Mouse (Mus musculus) midbrain, embryonic 11.5 days (tissue): ENCODE results near the gene Olfr275. TPM values are rescaled to one million over a fixed set of nuclear protein-coding genes. Genes with fewer than 3 reads are reported as not detected.

Experiments
- ATAC-seq: fragments of 200-750 bp; cut with Nextera tagmentation; 2 replicates; pipeline ENCODE4 v1.8.0; 2017; ENCODE audit warnings: moderate TSS enrichment, moderate library complexity; ENCODE audit not compliant: low FRiP score
- DNase-seq: peaks from one replicate; pipeline ENCODE4 v3.0.0; 2015; ENCODE audit warnings: low spot score; ENCODE audit errors: missing footprints
- H3K27ac ChIP-seq: fragments of 300-500 bp; sonication (generic); 2 replicates; pipeline ENCODE4 v1.5.1; 2014; ENCODE audit warnings: low read depth, low read length
- H3K27me3 ChIP-seq: fragments of 300-500 bp; sonication (generic); 2 replicates; pipeline ENCODE4 v1.6.1; 2014; ENCODE audit warnings: mild to moderate bottlenecking, low read length, moderate library complexity, mixed read lengths; ENCODE audit not compliant: control insufficient read depth, insufficient read depth
- H3K36me3 ChIP-seq: fragments of 300-500 bp; sonication (generic); 2 replicates; pipeline ENCODE4 v1.6.1; 2014; ENCODE audit warnings: mild to moderate bottlenecking, low read length, moderate library complexity, mixed read lengths; ENCODE audit not compliant: control insufficient read depth, insufficient read depth
- H3K4me1 ChIP-seq: fragments of 300-500 bp; sonication (generic); 2 replicates; pipeline ENCODE4 v1.6.1; 2014; ENCODE audit warnings: low read length; ENCODE audit not compliant: control insufficient read depth, insufficient read depth
- H3K4me2 ChIP-seq: fragments of 300-500 bp; sonication (generic); 2 replicates; pipeline ENCODE4 v1.6.1; 2014; ENCODE audit warnings: mild to moderate bottlenecking, moderate library complexity
- H3K4me3 ChIP-seq: fragments of 300-500 bp; sonication (generic); 2 replicates; pipeline ENCODE4 v1.5.1; 2014; ENCODE audit warnings: low read depth, low read length
- H3K9ac ChIP-seq: fragments of 300-500 bp; sonication (generic); 2 replicates; pipeline ENCODE4 v1.6.1; 2014; ENCODE audit warnings: low read length
- H3K9me3 ChIP-seq: fragments of 300-500 bp; sonication (generic); 2 replicates; pipeline ENCODE4 v1.6.1; 2016; ENCODE audit warnings: low read length; ENCODE audit not compliant: control insufficient read depth
- WGBS: fragments of 180-500 bp; shearing (Covaris S2); extraction: QIAGEN DNeasy Blood & Tissue Kit; methylation state at CpG from one replicate; pipeline ENCODE4 v1.1.7; 2014; 5-methylcytosine and 5-hydroxymethylcytosine counted together
- polyA plus RNA-seq: library from polyadenylated mRNA; unstranded; fragments of >200 nt; fragmentation: Nextera tagmentation; extraction: Ambion mirVana; gene quantifications from 2 replicates; pipeline ENCODE4 v1.2.1, GENCODE M21; 2014

Olfr275 gene
- polyA plus RNA-seq, 1 experiment from 2014 or later, result not detected

- Histone ChIP-seq H3K27me3 (no peaks in the 10 kb centered on the region), H3K27ac (no peak within 1 kb of the TSS), H3K4me1 (no peaks in the 10 kb centered on the region), H3K4me2 (no peak within 1 kb of the TSS), H3K9ac (no peak within 1 kb of the TSS), H3K36me3 (no peaks in the 10 kb centered on the region), H3K4me3 (no peak within 1 kb of the TSS), H3K9me3 (no peaks in the 10 kb centered on the region)
- DNase-seq (no peak), ATAC-seq (no peak)
- 90% methylated on average over 1 of the region's 1 CpGs for WGBS
Observed at GRCm38 (mm10) chr4:52859136-52859535, 44.7 kb downstream of the Olfr275 start, which contains the start of gene Olfr273. TSS of gene Olfr273 (minus strand) at chr4:52859236.

- H3K27ac ChIP-seq, result no peak overlapping the region
- no peaks in the 10 kb centered on the region for H3K9me3 ChIP-seq
- no peaks in the 10 kb centered on the region for H3K36me3 ChIP-seq
- ATAC-seq (no peak), DNase-seq (no peak)
- H3K4me1 ChIP-seq, result no peaks in the 10 kb centered on the region
- H3K27me3 ChIP-seq, result no peaks in the 10 kb centered on the region
- no peak overlapping the region for H3K4me3 ChIP-seq
- no peak overlapping the region for H3K9ac ChIP-seq
- no peak overlapping the region for H3K4me2 ChIP-seq
- WGBS, result 89% methylated on average over 9 of the region's 9 CpGs
Observed at GRCm38 (mm10) chr4:52864156-52864555, 49.8 kb downstream of the Olfr275 start.

Other genes with a start within 250 kb of the Olfr275 start
- gene Toporsl, start 218.3 kb upstream of the Olfr275 start, polyA plus RNA-seq, result 0.14 TPM in 1 of 2 replicates, not detected in the other
- gene Olfr273, start 44.6 kb downstream of the Olfr275 start, polyA plus RNA-seq, result not detected in 2 replicates
- gene Olfr272, start 104.6 kb downstream of the Olfr275 start, polyA plus RNA-seq, result not detected in 2 replicates
- not detected in 2 replicates for gene Olfr270, start 149.9 kb downstream of the Olfr275 start, polyA plus RNA-seq
- gene Nipsnap3a, start 174.7 kb downstream of the Olfr275 start, polyA plus RNA-seq, result not detected in 2 replicates
- gene Nipsnap3b, start 197.3 kb downstream of the Olfr275 start, polyA plus RNA-seq, result 111 and 123 TPM in 2 replicates